Mouse (Mus musculus) T-helper 2 cell (primary cell): Measurements from ENCODE around the gene D11Wsu47e.
"Not testable (repeated sequence)": the region's sequence is repeated elsewhere in the genome, so short reads cannot be mapped to it uniquely, and the experiment has no call there.

ENCODE experiments used
- in situ Hi-C: fragments of 300-600 bp; cut with MboI, MseI; formaldehyde crosslinking; loops from one replicate; pipeline ENCODE4 v1.15.1; 2025; ENCODE audit warnings: high pct_unique_total_duplicates

The D11Wsu47e gene

GRCm38 (mm10) chr11:113683957-113684706, at the start of gene D11Wsu47e, which contains the start of gene Fam104a:
TSS of gene D11Wsu47e (plus strand) at chr11:113684412.
TSS of gene Fam104a (minus strand) at chr11:113684155.
- in situ Hi-C loops: loop anchor here (10.0 kb wide), 1 partner anchor 71 kb away; the partner anchor contains the start of gene Cdc42ep4

DNA sequence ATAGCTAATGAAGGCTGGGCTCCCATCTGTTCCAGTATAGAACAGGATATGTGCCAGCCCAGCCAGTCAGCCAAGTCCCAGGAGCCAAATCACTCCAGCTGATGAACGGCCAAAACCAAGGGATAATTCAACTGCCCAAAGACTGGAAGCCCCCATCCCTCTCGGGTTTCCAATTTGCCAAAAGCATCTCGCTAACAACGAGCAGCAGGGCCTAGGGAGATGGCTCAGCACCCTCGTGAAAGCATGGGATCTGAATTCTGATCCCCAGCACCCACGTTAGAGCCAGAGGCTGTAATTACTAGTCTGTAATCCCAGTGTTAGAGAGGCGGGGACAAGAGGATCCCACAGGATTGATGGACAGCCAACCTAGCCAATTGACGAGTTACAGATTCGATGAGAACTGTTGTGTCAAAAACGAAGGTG, 49.5 kb upstream of the D11Wsu47e start:
- in situ Hi-C loops: no loop called here

- in situ Hi-C loops: no loop called here
Observed at GRCm38 (mm10) chr11:113638680-113639079, 45.5 kb upstream of the D11Wsu47e start.

DNA sequence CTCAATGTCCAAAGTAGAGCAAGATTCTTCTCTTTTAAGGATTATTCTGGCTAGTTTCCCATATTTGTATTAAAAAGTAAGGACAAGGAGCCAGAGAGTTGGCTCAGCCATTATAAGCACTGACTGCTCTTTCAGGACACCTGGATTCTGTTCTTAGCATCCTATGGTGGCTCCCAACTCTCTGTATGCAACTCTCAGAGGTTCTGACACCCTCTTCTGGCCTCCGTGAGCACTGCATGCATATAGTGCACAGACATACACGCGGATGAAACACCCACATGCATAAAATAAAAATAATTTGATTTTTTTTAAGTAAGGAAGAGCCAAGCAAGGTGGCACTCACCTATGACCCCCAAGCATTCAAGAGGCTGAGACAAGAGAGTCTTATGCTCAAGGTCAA, 39.0 kb upstream of the D11Wsu47e start:
- in situ Hi-C loops: loop anchor here (5.0 kb wide), 1 partner anchor 97 kb away; no protein-coding TSS in a partner anchor

DNA sequence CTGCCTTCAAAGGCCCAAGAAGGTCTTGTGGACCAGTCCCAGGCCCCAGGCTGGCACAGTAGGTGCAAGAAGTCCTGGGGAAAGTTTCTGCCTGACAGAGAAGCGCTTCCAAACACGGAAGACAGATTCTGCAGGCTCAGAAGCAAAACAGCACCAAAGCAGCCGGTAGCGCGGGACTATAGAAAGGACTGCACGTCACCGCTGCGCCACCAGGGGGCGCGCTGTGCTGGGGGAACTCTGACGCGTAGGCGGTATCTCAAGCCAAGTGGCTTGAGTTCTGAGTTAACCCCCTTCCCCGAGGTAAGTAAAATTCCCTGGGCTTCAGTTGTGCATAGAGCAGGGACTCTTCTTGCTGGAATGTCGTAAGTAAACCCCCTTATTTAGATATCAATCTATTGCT, 36.1 kb upstream of the D11Wsu47e start:
- in situ Hi-C loops: loop anchor here (5.0 kb wide), 1 partner anchor 94 kb away; no protein-coding TSS in a partner anchor

DNA sequence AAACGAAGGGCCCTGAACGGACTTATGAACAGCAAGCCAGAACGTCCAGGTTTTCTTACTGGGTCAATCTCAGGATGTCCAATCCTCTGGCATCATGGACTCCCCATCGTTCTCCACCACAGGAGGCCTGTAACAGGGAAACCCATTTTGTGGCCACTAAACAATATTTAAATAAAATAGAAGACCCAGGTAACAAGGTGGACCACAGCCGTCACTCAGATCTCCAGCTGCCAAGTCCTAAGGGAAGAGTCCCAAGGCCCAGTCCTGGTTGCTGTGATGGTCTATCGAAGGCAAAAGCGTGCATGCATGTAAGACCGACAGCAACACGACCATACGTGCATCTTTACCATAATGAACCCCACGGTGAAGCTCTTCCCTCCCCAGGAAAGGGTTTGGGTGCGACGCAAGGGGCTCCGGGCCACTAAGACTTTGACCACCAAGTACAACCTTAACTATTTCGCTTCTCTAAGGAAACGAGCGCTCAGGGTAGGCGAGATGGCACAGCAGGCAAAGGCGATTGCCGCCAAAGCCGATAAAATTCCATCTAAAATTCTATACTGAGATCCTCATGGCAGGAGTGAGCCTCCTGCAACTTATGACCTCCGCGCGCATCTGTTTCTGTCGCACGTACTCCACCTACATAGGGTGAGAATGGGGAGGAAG, 35.4 kb upstream of the D11Wsu47e start, which contains the start of gene Cog1:
Cog1 (plus strand) TSS at position 480 of the 663 bp plus-strand sequence.
- in situ Hi-C loops: loop anchor here (5.0 kb wide), 1 partner anchor 93 kb away; no protein-coding TSS in a partner anchor

DNA sequence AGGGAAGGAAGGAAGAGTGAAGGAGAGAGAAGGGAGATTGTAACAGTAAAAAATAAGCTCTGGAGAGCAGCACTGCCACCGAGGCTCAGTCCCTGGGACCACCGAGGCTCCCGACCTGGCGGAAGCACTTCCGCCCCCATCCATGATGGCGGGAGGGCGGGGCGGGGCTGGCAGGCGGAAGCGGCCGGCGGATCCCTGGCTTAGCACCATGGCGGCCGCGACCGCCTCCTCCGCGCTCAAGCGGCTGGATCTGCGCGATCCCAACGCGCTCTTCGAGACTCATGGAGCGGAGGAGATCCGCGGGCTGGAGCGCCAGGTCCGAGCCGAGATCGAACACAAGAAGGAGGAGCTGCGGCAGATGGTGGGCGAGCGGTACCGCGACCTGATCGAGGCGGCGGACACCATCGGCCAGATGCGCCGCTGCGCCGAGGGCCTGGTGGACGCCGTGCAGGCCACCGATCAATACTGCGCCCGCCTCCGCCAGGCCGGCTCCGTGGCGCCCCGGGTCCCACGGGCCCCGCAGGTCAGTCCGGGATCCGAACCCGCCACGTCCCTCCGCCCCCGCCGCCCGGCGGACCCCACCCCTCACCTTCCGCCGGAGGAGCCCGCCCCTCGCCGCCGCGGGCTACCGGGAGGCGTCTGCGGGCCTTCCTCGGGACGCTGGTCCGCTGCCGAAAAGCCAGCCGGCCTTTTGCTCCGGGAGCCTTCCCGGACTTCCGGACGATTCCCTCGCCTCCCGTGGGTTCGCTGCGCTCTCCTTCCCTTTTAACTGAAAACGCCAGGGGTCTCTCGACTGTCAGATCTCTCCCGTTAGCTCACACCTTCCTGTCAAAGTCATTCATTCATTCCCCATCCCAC, 34.6 kb upstream of the D11Wsu47e start, which contains the start of gene Slc39a11:
Slc39a11 (minus strand) TSS at position 727 of the 858 bp plus-strand sequence.
- in situ Hi-C loops: loop anchor here (5.0 kb wide), 1 partner anchor 93 kb away; no protein-coding TSS in a partner anchor

- in situ Hi-C loops: no loop called here
Observed at GRCm38 (mm10) chr11:113651206-113651906, 32.9 kb upstream of the D11Wsu47e start.

DNA sequence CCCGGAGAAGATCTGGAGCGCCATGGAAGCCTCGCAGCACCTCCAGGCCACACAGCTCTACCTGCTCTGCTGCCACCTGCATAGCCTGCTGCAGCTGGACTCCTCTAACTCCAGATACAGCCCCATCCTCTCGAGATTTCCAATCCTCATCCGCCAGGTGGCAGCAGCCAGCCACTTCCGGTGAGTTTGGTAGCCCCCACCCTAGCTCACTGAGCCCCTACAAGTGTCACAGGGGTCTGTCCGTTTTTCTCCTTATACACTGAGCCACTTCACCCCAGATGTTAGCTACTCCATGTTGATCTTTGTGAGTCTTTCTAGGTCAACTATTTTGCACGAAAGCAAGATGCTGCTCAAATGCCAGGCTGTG, 32.3 kb upstream of the D11Wsu47e start:
- in situ Hi-C loops: no loop called here

DNA sequence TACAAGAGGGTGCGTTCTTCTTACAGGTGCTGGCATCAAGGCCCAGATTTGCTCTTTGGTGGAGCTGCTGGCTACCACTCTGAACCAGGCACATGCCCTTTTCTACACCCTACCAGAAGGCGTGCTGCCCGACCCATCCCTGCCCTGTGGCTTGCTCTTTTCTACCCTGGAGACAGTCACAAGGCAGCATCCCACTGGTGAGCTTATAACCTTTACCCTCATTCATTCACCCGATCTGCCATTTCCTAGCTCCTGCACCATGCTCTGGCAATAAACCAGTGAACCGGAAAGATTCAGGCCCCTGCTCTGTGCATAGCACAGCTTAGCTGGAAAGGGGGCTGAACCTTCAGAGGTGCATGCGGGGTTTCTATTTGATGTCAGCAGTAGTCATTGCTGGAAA, 31.7 kb upstream of the D11Wsu47e start:
- in situ Hi-C loops: no loop called here

GRCm38 (mm10) chr11:113654105-113654504, 30.1 kb upstream of the D11Wsu47e start:
- in situ Hi-C loops: no loop called here

DNA sequence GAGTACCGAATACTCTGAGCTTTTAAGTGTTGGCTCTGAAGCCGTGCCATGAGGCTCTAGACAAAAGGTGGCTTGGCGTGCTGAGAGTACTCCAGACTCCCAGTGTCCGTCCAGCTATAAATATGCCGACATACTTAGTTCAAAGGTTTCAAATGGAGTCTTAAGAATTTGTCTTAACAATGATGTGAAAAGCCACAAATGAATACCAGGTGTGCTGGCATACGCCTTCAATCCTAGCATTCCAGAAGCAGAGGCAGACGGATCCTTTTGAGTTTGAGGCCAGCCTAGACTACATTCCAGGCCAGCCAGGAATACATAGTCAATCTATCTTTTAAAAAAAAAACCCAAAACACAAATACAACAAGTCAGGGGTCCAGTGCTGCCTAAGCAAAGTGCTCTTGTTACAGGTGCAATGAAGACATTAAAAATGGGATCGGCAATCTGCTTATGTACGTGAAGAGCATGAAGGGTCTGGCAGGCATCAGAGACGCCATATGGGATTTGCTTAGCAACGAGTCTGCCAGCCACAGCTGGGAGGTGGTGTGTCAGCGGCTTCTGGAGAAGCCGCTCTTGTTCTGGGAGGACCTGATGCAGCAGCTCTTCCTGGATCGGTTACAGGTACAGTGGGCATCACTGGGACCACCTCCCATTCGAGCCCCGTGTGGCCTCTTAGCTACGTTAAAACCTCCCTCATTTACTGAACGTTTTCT, 29.5 kb upstream of the D11Wsu47e start:
- in situ Hi-C loops: no loop called here

GRCm38 (mm10) chr11:113656511-113656932, 27.7 kb upstream of the D11Wsu47e start:
- in situ Hi-C loops: no loop called here

GRCm38 (mm10) chr11:113657221-113657620, 27.0 kb upstream of the D11Wsu47e start:
- in situ Hi-C loops: no loop called here

GRCm38 (mm10) chr11:113658319-113658718, 25.9 kb upstream of the D11Wsu47e start:
- in situ Hi-C loops: no loop called here

- in situ Hi-C loops: no loop called here
Observed at GRCm38 (mm10) chr11:113658763-113659162, 25.4 kb upstream of the D11Wsu47e start.

- in situ Hi-C loops: not testable (repeated sequence)
Observed at GRCm38 (mm10) chr11:113660213-113660612, 24.0 kb upstream of the D11Wsu47e start.

- in situ Hi-C loops: no loop called here
Observed at GRCm38 (mm10) chr11:113660940-113661339, 23.3 kb upstream of the D11Wsu47e start.

GRCm38 (mm10) chr11:113661835-113662351, 22.3 kb upstream of the D11Wsu47e start:
- in situ Hi-C loops: no loop called here

GRCm38 (mm10) chr11:113664279-113664678, 19.9 kb upstream of the D11Wsu47e start:
- in situ Hi-C loops: no loop called here
